Mouse (Mus musculus) hindbrain, embryonic 11.5 days (tissue): ENCODE results near the gene Wdr37. TPM values are rescaled to one million over a fixed set of nuclear protein-coding genes. Genes with fewer than 3 reads are reported as not detected.

Source experiments
- ATAC-seq: fragments of 200-750 bp; cut with Nextera tagmentation; 2 replicates; pipeline ENCODE4 v1.8.0; 2017; ENCODE audit warnings: mild to moderate bottlenecking, moderate TSS enrichment, moderate library complexity; ENCODE audit not compliant: low FRiP score
- DNase-seq: peaks from one replicate; pipeline ENCODE4 v3.0.0-alpha.2; 2015; ENCODE audit warnings: low spot score
- H3K27ac ChIP-seq: fragments of 300-500 bp; sonication (generic); 2 replicates; pipeline ENCODE4 v1.5.1; 2014; ENCODE audit warnings: mild to moderate bottlenecking, low read depth, low read length
- H3K27me3 ChIP-seq: fragments of 300-500 bp; sonication (generic); 2 replicates; pipeline ENCODE4 v1.6.1; 2014; ENCODE audit warnings: mild to moderate bottlenecking, low read length, moderate library complexity, mixed read lengths; ENCODE audit not compliant: control insufficient read depth, insufficient read depth
- H3K36me3 ChIP-seq: fragments of 300-500 bp; sonication (generic); 2 replicates; pipeline ENCODE4 v1.6.1; 2014; ENCODE audit warnings: mild to moderate bottlenecking, low read length, moderate library complexity, mixed read lengths; ENCODE audit not compliant: control insufficient read depth, insufficient read depth
- H3K4me1 ChIP-seq: fragments of 300-500 bp; sonication (generic); replicated peaks from 2 replicates; pipeline ENCODE4 v1.6.1; 2014; ENCODE audit warnings: low read length, mixed read lengths; ENCODE audit not compliant: control insufficient read depth, insufficient read depth
- H3K4me2 ChIP-seq: fragments of 300-500 bp; sonication (generic); replicated peaks from 2 replicates; pipeline ENCODE4 v1.6.1; 2014; ENCODE audit warnings: mild to moderate bottlenecking, low read depth, low read length
- H3K4me3 ChIP-seq: fragments of 300-500 bp; sonication (generic); 2 replicates; pipeline ENCODE4 v1.5.1; 2014; ENCODE audit warnings: low read depth, low read length
- H3K9ac ChIP-seq: fragments of 300-500 bp; sonication (generic); 2 replicates; pipeline ENCODE4 v1.6.1; 2014; ENCODE audit warnings: low read depth, low read length
- H3K9me3 ChIP-seq: fragments of 300-500 bp; sonication (generic); 2 replicates; pipeline ENCODE4 v1.6.1; 2016; ENCODE audit warnings: low read length; ENCODE audit not compliant: control insufficient read depth
- whole genome bisulfite sequencing: fragments of 180-500 bp; shearing (Covaris S2); extraction: QIAGEN DNeasy Blood & Tissue Kit; methylation state at CpG from one replicate; pipeline ENCODE4 v1.1.7; 2014; 5-methylcytosine and 5-hydroxymethylcytosine counted together
- polyA plus RNA-seq: library from polyadenylated mRNA; unstranded; fragments of >200 nt; fragmentation: Nextera tagmentation; extraction: Ambion mirVana; gene quantifications from 2 replicates; pipeline ENCODE4 v1.2.1, GENCODE M21; 2014

The Wdr37 gene
- polyA plus RNA-seq, 1 experiment from 2014 or later = 48.2 TPM

DNA sequence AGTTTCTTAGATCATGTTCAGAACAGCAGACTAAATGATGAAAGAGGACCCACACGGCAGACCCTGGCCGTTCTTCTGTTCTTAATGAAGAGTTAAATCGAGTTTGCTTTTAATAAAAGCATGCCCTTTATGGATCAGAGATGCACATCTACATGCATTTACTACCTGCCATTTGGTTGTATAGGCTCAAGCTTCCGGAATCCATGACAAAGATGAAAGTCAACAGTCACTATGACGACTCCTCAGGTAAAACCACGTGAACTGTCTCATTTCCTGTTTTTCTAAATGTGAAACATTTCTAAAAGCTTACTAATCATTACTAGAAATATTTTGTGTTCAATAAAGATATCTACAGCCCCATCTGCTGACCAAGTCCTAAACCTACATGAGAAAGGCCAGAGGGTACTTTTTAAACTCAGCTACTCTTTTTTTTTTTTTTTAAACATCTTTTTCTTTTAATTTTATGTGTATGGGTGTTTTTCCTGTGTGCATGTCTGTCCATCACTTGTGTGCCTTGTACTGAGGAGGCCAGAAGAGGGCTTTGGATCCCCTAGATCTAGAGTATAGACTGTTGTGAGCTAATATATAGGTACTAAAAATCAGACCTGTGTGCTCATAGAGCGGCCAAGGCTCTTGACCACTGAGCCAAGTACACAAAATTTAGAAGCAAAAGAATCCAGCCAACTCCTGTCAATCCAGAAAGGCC, 40.0 kb downstream of the Wdr37 start:
- Histone ChIP-seq H3K9ac (no peak overlapping the region), H3K9me3 (no peaks in the 10 kb centered on the region), H3K4me1 (no peaks in the 10 kb centered on the region), H3K4me3 (no peak overlapping the region), H3K36me3 (no peaks in the 10 kb centered on the region; the same call in 1 of the 2 replicates), H3K27ac (no peak overlapping the region), H3K27me3 (no peaks in the 10 kb centered on the region), H3K4me2 (no peak overlapping the region)
- DNase-seq = no peak
- ATAC-seq = no peak
- WGBS = 91% methylated on average over 7 of the region's 7 CpGs

DNA sequence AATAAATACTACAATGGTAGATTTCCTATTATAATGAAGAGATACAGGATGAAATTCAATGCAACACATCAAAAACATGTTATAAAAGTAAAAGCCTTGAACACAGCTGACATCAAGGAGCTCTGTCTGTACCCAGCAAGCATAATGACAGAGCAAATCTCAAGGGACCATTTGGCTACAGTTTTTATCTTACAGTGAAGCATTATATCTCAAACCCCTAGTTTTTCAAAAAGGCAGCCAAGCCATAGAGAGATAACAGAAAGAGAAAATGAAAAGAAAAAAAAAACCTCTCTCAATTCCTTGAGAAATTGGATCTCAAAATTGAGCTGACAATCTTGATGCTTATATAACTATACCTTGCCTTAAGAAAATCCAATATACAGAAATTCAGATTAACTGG, 41.0 kb downstream of the Wdr37 start:
- Histone ChIP-seq H3K4me3 (no peak overlapping the region), H3K4me2 (no peak overlapping the region), H3K27ac (no peak overlapping the region), H3K9ac (no peak overlapping the region), H3K9me3 (no peaks in the 10 kb centered on the region), H3K27me3 (no peaks in the 10 kb centered on the region), H3K36me3 (no peaks in the 10 kb centered on the region; the same call in 1 of the 2 replicates), H3K4me1 (no peaks in the 10 kb centered on the region)
- no peak for ATAC-seq
- DNase-seq = no peak

DNA sequence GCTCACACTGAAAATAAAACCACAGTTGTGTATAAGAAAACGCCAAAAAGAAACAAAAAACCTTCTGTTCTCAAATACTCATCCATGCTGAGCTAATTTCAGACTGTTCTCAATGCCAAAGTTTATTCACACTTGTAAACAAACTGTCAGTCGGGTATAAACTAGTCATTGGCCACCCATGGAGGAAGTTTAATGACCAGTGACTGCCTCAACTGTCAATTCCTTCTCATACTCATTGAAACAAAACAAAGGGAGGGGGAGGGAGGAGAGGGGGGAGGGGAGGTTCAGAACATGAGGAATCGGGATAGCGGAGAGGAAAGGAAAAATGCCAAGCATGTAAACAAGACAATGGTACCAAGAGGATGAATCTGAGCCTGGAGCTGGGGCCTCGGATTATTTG, 41.9 kb downstream of the Wdr37 start:
- no peak overlapping the region for H3K9ac ChIP-seq
- DNase-seq (peak; percentile 10), ATAC-seq (no peak)
- H3K36me3 ChIP-seq = no peaks in the 10 kb centered on the region; the same call in 1 of the 2 replicates
- H3K4me1 ChIP-seq = no peaks in the 10 kb centered on the region
- no peaks in the 10 kb centered on the region for H3K9me3 ChIP-seq
- WGBS = 43% methylated on average over 5 of the region's 5 CpGs
- H3K27me3 ChIP-seq = no peaks in the 10 kb centered on the region
- no peak overlapping the region for H3K4me2 ChIP-seq
- no peak overlapping the region for H3K4me3 ChIP-seq
- H3K27ac ChIP-seq = no peak overlapping the region

DNA sequence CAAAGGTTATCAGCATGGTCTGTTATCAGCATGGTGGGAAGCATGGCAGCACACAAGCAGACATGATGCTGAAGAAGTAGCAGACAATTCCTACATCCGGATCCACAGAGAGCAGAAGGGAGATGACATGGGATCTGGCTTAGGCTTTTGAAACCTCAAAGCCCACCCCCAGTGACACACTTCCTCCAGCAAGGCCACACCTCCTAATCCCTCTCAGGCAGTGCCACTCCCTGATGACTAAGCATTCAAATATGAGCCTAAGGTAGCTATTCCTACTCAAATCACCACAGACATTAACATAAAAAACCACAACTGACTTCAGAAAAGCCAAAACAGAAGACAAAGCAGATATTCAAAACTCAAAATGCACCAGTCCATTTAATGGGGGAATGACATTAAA, 42.8 kb downstream of the Wdr37 start:
- 96% methylated on average over 1 of the region's 1 CpGs for WGBS
- DNase-seq (no peak), ATAC-seq (no peak)
- Histone ChIP-seq H3K4me3 (no peak overlapping the region), H3K27me3 (no peaks in the 10 kb centered on the region), H3K4me1 (no peaks in the 10 kb centered on the region), H3K36me3 (no peaks in the 10 kb centered on the region; the same call in 1 of the 2 replicates), H3K9me3 (no peaks in the 10 kb centered on the region), H3K27ac (no peak overlapping the region), H3K4me2 (no peak overlapping the region), H3K9ac (no peak overlapping the region)

DNA sequence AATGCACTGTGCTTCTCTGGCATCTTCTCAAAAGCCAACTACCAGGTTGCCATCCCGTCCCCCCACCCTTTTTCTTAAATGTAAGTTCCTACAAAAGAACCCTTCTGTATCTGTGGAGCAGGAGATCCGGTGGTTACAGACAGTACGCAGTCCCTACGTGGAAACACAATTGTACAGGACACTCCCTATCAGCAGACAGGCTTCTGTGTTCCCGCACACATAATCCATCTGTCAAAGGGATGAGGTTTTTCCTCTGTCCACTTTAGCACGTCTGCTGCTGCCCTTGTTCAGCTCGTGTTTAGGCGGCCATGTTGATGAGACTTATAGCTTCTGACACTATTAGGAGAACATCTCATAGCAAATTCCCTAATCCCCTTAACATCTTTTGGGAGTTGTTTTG, 48.2 kb downstream of the Wdr37 start:
- 56% methylated on average over 8 of the region's 8 CpGs for WGBS
- Histone ChIP-seq H3K4me3 (no peak overlapping the region), H3K27ac (peak overlapping the region; percentile 58), H3K27me3 (no peaks in the 10 kb centered on the region), H3K9ac (no peak overlapping the region), H3K9me3 (no peaks in the 10 kb centered on the region), H3K4me2 (no peak overlapping the region), H3K36me3 (peaks cover 9% of the 10 kb centered on the region; the same call in 1 of the 2 replicates), H3K4me1 (no peaks in the 10 kb centered on the region)
- DNase-seq (peak; percentile 15), ATAC-seq (peak; percentile 71)

DNA sequence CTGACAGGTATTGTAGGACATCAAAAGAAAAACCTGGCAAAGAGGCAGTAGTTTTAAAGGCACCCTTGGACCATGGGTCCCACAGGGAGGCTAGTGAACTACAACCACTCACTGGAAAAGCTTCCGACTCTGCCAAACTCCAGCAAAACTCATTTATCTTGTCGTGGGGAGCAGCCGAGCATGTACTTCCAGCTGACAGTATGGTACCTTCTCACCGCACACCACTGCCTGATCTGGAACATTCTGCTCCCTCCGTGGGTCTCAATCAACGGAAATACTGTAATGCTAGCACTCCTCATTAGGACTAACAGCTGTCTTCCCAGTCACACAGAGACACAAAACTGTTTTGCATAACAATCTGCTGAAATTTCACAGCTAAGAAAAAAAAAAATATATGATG, 48.6 kb downstream of the Wdr37 start:
- no peaks in the 10 kb centered on the region for H3K4me1 ChIP-seq
- no peak overlapping the region for H3K4me3 ChIP-seq
- peak; percentile 79 for ATAC-seq
- no peaks in the 10 kb centered on the region for H3K9me3 ChIP-seq
- WGBS = 46% methylated on average over 6 of the region's 6 CpGs
- peak; percentile 17 for DNase-seq
- peak overlapping the region; percentile 58; the same call in 1 of the 2 replicates for H3K27ac ChIP-seq
- no peak overlapping the region for H3K9ac ChIP-seq
- peaks cover 14% of the 10 kb centered on the region; the same call in 1 of the 2 replicates for H3K36me3 ChIP-seq
- H3K27me3 ChIP-seq = no peaks in the 10 kb centered on the region
- H3K4me2 ChIP-seq = no peak overlapping the region

DNA sequence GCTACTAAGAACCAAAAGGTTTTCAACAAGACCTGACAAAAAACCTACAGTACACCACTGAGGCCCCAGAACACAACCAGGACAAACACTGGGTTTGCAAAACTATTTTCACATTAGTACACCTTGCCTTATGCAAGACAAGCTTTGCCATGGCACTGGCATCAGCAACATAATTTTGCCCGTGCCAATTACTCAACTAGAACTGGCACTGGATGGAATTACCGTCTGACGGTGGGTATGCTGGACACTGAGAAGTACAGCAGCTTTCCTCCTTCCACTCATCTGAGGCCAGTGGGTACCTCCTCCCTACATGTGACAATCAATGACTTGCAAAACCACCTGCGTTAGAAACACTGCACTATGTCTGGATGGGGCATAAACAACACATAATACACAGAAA, 49.5 kb downstream of the Wdr37 start:
- H3K9me3 ChIP-seq = no peaks in the 10 kb centered on the region
- H3K4me3 ChIP-seq = no peak overlapping the region
- H3K36me3 ChIP-seq = peaks cover 14% of the 10 kb centered on the region; the same call in 1 of the 2 replicates
- no peak for ATAC-seq
- no peak overlapping the region for H3K27ac ChIP-seq
- no peak for DNase-seq
- H3K4me1 ChIP-seq = no peaks in the 10 kb centered on the region
- no peaks in the 10 kb centered on the region for H3K27me3 ChIP-seq
- WGBS = 92% methylated on average over 4 of the region's 4 CpGs
- no peak overlapping the region for H3K4me2 ChIP-seq
- no peak overlapping the region for H3K9ac ChIP-seq

DNA sequence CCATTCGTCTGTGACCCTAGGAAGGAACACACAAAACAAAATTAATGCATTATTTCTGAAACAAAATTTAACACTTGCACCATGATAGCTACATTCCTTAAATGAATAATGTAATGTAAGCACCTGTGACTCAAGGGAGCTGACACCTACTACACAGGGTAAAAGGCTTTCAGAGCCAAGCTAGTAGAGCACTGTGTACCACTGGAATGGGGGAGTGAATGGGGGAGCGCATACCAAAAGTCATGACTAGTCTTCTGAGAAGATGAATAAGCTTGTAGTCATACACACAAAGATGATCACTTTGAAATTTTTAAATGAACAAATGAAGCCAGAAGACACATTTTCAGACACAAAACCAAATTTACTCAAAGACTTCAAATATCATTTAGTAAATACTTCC, 65.8 kb downstream of the Wdr37 start:
- Histone ChIP-seq H3K27ac (no peak overlapping the region), H3K9me3 (no peaks in the 10 kb centered on the region), H3K4me3 (no peak overlapping the region), H3K4me2 (no peak overlapping the region), H3K27me3 (no peaks in the 10 kb centered on the region), H3K9ac (no peak overlapping the region), H3K36me3 (peaks cover 5% of the 10 kb centered on the region), H3K4me1 (no peaks in the 10 kb centered on the region)
- no peak for DNase-seq
- WGBS = 95% methylated on average over 2 of the region's 2 CpGs
- ATAC-seq = no peak

DNA sequence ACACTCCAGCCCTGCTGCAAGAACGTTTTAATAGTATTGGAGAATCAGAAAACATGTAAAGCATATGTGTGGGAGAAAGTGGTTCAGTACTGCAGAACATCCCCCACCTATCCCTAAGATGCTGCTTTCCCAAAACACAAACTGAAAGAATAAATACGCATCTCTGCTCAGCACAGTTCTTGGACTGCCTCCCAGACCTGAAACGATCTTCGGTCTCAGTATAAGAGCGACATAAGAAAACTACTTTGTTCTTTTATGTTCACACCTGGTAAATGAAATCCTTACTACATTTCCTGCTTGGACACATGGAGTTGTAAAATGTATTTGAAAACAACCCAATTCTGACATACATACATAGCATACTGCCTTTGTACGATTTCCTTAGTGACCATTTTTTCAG, 71.1 kb downstream of the Wdr37 start:
- no peaks in the 10 kb centered on the region for H3K9me3 ChIP-seq
- no peak overlapping the region for H3K9ac ChIP-seq
- no peak overlapping the region for H3K4me2 ChIP-seq
- H3K4me1 ChIP-seq = no peaks in the 10 kb centered on the region
- peaks cover 5% of the 10 kb centered on the region for H3K36me3 ChIP-seq
- WGBS = 90% methylated on average over 6 of the region's 6 CpGs
- ATAC-seq = no peak
- no peak overlapping the region for H3K27ac ChIP-seq
- H3K27me3 ChIP-seq = no peaks in the 10 kb centered on the region
- no peak for DNase-seq
- H3K4me3 ChIP-seq = no peak overlapping the region
